Mouse (Mus musculus): ENCODE data around the gene Eef1akmt4. TPM values are rescaled to one million over a fixed set of nuclear protein-coding genes. Genes with fewer than 3 reads are reported as not detected.

Eef1akmt4 gene
- polyA plus RNA-seq, 1 experiment from 2014 or later = 26.0 TPM

- Histone ChIP-seq H3K9ac (ENCODE audit: low read length) (no peak overlapping the region), H3K27me3 (ENCODE audit: control insufficient read depth, insufficient read depth, low read length) (peaks cover 10% of the 10 kb centered on the region), H3K9me3 (replicated peaks; ENCODE audit: control insufficient read depth, low read length) (no peaks in the 10 kb centered on the region), H3K4me3 (replicated peaks; ENCODE audit: low read length) (no peak overlapping the region), H3K4me2 (ENCODE audit: low read depth, low read length) (no peak overlapping the region), H3K27ac (ENCODE audit: low read length) (peak overlapping the region; percentile 27), H3K36me3 (ENCODE audit: control insufficient read depth, insufficient read depth, low read length) (no peaks in the 10 kb centered on the region), H3K4me1 (ENCODE audit: control insufficient read depth, insufficient read depth, low read length) (no peaks in the 10 kb centered on the region; the same call in 1 of the 2 replicates)
- WGBS = 45% methylated on average over 7 of the region's 7 CpGs
- ATAC-seq (ENCODE audit: insufficient read depth, low FRiP score) = peak; percentile 17; the same call in 1 of the 2 replicates
Measured at GRCm38 (mm10) chr16:20596687-20597441, 14.5 kb upstream of the Eef1akmt4 start.

- Histone ChIP-seq H3K27ac (ENCODE audit: low read length) (no peak overlapping the region), H3K9ac (ENCODE audit: low read length) (no peak overlapping the region), H3K4me2 (ENCODE audit: low read depth, low read length) (no peak overlapping the region), H3K27me3 (ENCODE audit: control insufficient read depth, insufficient read depth, low read length) (no peaks in the 10 kb centered on the region), H3K9me3 (replicated peaks; ENCODE audit: control insufficient read depth, low read length) (no peaks in the 10 kb centered on the region), H3K4me1 (ENCODE audit: control insufficient read depth, insufficient read depth, low read length) (no peaks in the 10 kb centered on the region; the same call in 1 of the 2 replicates), H3K36me3 (ENCODE audit: control insufficient read depth, insufficient read depth, low read length) (peaks cover 1% of the 10 kb centered on the region; the same call in 1 of the 2 replicates), H3K4me3 (replicated peaks; ENCODE audit: low read length) (no peak overlapping the region)
- no peak for ATAC-seq (ENCODE audit: insufficient read depth, low FRiP score)
- WGBS = 75% methylated on average over 5 of the region's 5 CpGs
Measured at GRCm38 (mm10) chr16:20600511-20600910, 10.9 kb upstream of the Eef1akmt4 start.

DNA sequence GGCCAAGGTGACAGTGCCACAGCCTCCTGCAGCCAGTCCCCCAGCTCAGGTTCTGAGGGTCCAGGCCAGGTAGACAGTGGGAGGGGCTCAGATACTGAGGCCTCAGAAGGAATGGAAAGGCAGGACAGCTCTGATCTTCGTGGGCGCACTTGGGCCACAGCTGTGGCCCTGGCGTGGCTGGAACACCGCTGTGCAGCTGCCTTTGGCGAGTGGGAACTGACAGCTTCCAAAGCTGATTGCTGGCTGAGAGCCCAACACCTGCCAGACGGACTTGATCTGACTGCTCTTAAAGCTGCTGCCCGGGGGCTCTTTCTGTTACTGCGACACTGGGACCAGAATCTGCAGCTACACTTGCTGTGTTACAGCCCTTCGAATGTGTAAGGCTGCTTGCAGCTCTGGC, 6.7 kb upstream of the Eef1akmt4 start:
- H3K4me1 ChIP-seq (ENCODE audit: control insufficient read depth, insufficient read depth, low read length) = peaks cover 2% of the 10 kb centered on the region
- 64% methylated on average over 9 of the region's 9 CpGs for WGBS
- H3K27me3 ChIP-seq (ENCODE audit: control insufficient read depth, insufficient read depth, low read length) = no peaks in the 10 kb centered on the region
- no peak for ATAC-seq (ENCODE audit: insufficient read depth, low FRiP score)
- no peaks in the 10 kb centered on the region for H3K9me3 ChIP-seq (replicated peaks; ENCODE audit: control insufficient read depth, low read length)
- no peak overlapping the region for H3K4me2 ChIP-seq (ENCODE audit: low read depth, low read length)
- peaks cover 7% of the 10 kb centered on the region; the same call in 1 of the 2 replicates for H3K36me3 ChIP-seq (ENCODE audit: control insufficient read depth, insufficient read depth, low read length)
- no peak overlapping the region for H3K27ac ChIP-seq (ENCODE audit: low read length)
- no peak overlapping the region for H3K9ac ChIP-seq (ENCODE audit: low read length)
- H3K4me3 ChIP-seq (replicated peaks; ENCODE audit: low read length) = no peak overlapping the region

- H3K4me2 ChIP-seq (ENCODE audit: low read depth, low read length) = peak overlapping the region; percentile 99
- H3K9ac ChIP-seq (ENCODE audit: low read length) = peak overlapping the region; percentile 93
- H3K4me1 ChIP-seq (ENCODE audit: control insufficient read depth, insufficient read depth, low read length) = peaks cover 7% of the 10 kb centered on the region
- H3K4me3 ChIP-seq (replicated peaks; ENCODE audit: low read length) = peak overlapping the region; percentile 97
- no peaks in the 10 kb centered on the region for H3K27me3 ChIP-seq (ENCODE audit: control insufficient read depth, insufficient read depth, low read length)
- H3K36me3 ChIP-seq (ENCODE audit: control insufficient read depth, insufficient read depth, low read length) = peaks cover 4% of the 10 kb centered on the region; the same call in 1 of the 2 replicates
- no peaks in the 10 kb centered on the region for H3K9me3 ChIP-seq (replicated peaks; ENCODE audit: control insufficient read depth, low read length)
- WGBS = under 1% methylated on average over 28 of the region's 28 CpGs
- peak; percentile 55; the same call in 1 of the 2 replicates for ATAC-seq (ENCODE audit: insufficient read depth, low FRiP score)
- peak overlapping the region; percentile 91 for H3K27ac ChIP-seq (ENCODE audit: low read length)
Measured at GRCm38 (mm10) chr16:20610501-20611356, 664 bp upstream of the Eef1akmt4 start.

- peaks cover 22% of the 10 kb centered on the region for H3K4me1 ChIP-seq (ENCODE audit: control insufficient read depth, insufficient read depth, low read length)
- peak overlapping the region; percentile 55 for H3K4me3 ChIP-seq (replicated peaks; ENCODE audit: low read length)
- H3K9ac ChIP-seq (ENCODE audit: low read length) = no peak overlapping the region
- H3K36me3 ChIP-seq (ENCODE audit: control insufficient read depth, insufficient read depth, low read length) = no peaks in the 10 kb centered on the region
- H3K9me3 ChIP-seq (replicated peaks; ENCODE audit: control insufficient read depth, low read length) = no peaks in the 10 kb centered on the region
- 3% methylated on average over 81 of the region's 83 CpGs for WGBS
- ATAC-seq (ENCODE audit: insufficient read depth, low FRiP score) = peak; percentile 45
- H3K4me2 ChIP-seq (ENCODE audit: low read depth, low read length) = peak overlapping the region; percentile 87
- H3K27ac ChIP-seq (ENCODE audit: low read length) = no peak overlapping the region
- H3K27me3 ChIP-seq (ENCODE audit: control insufficient read depth, insufficient read depth, low read length) = peaks cover 23% of the 10 kb centered on the region
Measured at GRCm38 (mm10) chr16:20619541-20620398, 8.4 kb downstream of the Eef1akmt4 start.

DNA sequence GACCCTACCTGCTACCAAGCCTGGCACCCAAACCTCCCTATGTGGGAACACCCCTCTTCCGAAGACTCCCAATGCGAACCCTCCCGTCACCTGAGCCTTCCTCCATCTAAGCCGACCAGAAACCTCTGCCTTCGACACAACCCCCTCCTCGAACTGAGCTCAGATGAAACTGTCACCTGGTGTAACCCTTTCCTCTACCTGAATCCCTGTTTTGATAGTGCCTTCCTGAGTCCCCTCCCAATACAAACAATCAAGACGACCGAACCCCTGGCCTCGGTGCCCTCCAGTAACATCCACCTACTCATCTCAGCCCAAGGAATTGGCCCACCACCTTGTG, 9.0 kb downstream of the Eef1akmt4 start:
- Histone ChIP-seq H3K4me1 (ENCODE audit: control insufficient read depth, insufficient read depth, low read length) (peaks cover 22% of the 10 kb centered on the region), H3K9me3 (replicated peaks; ENCODE audit: control insufficient read depth, low read length) (no peaks in the 10 kb centered on the region), H3K4me3 (replicated peaks; ENCODE audit: low read length) (peak overlapping the region; percentile 55), H3K27me3 (ENCODE audit: control insufficient read depth, insufficient read depth, low read length) (peaks cover 23% of the 10 kb centered on the region), H3K36me3 (ENCODE audit: control insufficient read depth, insufficient read depth, low read length) (no peaks in the 10 kb centered on the region), H3K4me2 (ENCODE audit: low read depth, low read length) (peak overlapping the region; percentile 87), H3K9ac (ENCODE audit: low read length) (0 out of 2 replicates have a peak overlapping the region, but pooled peaks have one; percentile 66), H3K27ac (ENCODE audit: low read length) (no peak overlapping the region)
- WGBS = 0% methylated on average over 9 of the region's 9 CpGs
- ATAC-seq (ENCODE audit: insufficient read depth, low FRiP score) = no peak

DNA sequence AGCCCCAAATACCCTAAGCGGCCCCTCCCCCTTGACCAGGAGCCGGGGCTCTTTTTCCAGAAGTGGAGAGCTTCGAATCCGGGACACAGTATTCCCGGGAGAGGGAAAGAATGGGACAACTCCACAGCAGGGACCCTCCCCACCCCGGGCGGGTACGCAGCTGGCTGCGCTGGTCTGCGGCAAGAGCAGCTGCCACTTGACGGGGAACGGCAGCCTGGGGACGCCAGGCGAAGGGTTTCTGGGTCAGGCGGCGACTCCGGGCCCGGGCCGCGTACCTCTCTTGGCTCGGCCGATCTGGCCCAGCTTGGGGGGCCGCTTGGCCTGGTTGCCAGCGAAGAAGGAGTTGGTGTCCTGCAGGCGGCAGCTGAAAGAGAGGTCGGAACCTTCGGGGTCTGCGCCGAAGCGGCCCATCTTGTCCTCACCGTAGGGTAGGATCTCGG, 9.4 kb downstream of the Eef1akmt4 start:
- whole genome bisulfite sequencing = under 1% methylated on average over 32 of the region's 32 CpGs
- no peaks in the 10 kb centered on the region for H3K9me3 ChIP-seq (replicated peaks; ENCODE audit: control insufficient read depth, low read length)
- H3K4me1 ChIP-seq (ENCODE audit: control insufficient read depth, insufficient read depth, low read length) = peaks cover 22% of the 10 kb centered on the region
- no peak overlapping the region for H3K27ac ChIP-seq (ENCODE audit: low read length)
- H3K27me3 ChIP-seq (ENCODE audit: control insufficient read depth, insufficient read depth, low read length) = peaks cover 23% of the 10 kb centered on the region
- no peaks in the 10 kb centered on the region for H3K36me3 ChIP-seq (ENCODE audit: control insufficient read depth, insufficient read depth, low read length)
- peak overlapping the region; percentile 66 for H3K9ac ChIP-seq (ENCODE audit: low read length)
- peak overlapping the region; percentile 87 for H3K4me2 ChIP-seq (ENCODE audit: low read depth, low read length)
- ATAC-seq (ENCODE audit: insufficient read depth, low FRiP score) = no peak
- peak overlapping the region; percentile 55 for H3K4me3 ChIP-seq (replicated peaks; ENCODE audit: low read length)

- H3K27ac ChIP-seq (ENCODE audit: low read length) = peak within 1 kb of the TSS; percentile 27; the same call in 1 of the 2 replicates
- H3K36me3 ChIP-seq (ENCODE audit: control insufficient read depth, insufficient read depth, low read length) = no peaks in the 10 kb centered on the region
Measured at GRCm38 (mm10) chr16:20621191-20621990, 10.0 kb downstream of the Eef1akmt4 start, which contains the start of gene Camk2n2. Camk2n2 (minus strand) TSS chr16:20621287.

More at GRCm38 (mm10) chr16:20621191-20621990, 10.0 kb downstream of the Eef1akmt4 start, which contains the start of gene Camk2n2:
- peak within 1 kb of the TSS; percentile 87 for H3K4me2 ChIP-seq (ENCODE audit: low read depth, low read length)
- H3K4me3 ChIP-seq (replicated peaks; ENCODE audit: low read length) = peak within 1 kb of the TSS; percentile 55
- peak within 1 kb of the TSS; percentile 66 for H3K9ac ChIP-seq (ENCODE audit: low read length)
- H3K9me3 ChIP-seq (replicated peaks; ENCODE audit: control insufficient read depth, low read length) = no peaks in the 10 kb centered on the region
- H3K4me1 ChIP-seq (ENCODE audit: control insufficient read depth, insufficient read depth, low read length) = peaks cover 22% of the 10 kb centered on the region
- WGBS = under 1% methylated on average over 74 of the region's 92 CpGs
- peak; percentile 70 for ATAC-seq (ENCODE audit: insufficient read depth, low FRiP score)
- H3K27me3 ChIP-seq (ENCODE audit: control insufficient read depth, insufficient read depth, low read length) = peaks cover 23% of the 10 kb centered on the region

Measured in stomach, embryonic 16.5 days (tissue).